ENCODE assay signal across 15 mouse cellular contexts in the genomic region with DNA sequence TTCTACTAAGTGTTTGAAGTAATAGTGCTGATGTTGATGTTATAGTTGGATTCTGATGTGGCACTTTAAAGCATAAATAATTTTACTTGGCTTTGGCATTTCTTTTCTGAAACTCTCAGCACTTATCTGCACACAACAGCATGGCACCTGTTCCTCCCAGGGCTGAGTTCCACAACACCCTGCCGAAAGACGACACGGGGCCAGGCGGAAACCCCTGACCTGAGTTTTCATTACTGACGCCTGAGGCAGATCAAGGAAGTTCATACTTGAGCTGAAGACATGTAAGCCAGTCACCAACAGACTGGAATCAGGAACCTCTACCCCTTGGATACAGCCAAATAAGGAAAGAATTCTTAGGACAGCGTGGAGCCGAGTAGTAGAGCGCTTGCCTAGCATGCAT.
DNase-seq lines count a peak whose midpoint lies in the region; ATAC-seq and TF ChIP-seq lines count a peak whose summit lies in the region.
"Had no signal": no experiment of that assay in that cellular context is flagged by ENCODE, and none has a peak within 500 bp of the region (broad histone marks: within the 10 kb centered on the region; RNA-seq: fewer than 3 reads in every experiment).

No protein-coding gene starts in this region.

- WGBS in kidney, embryonic 15.5 days, result 70% methylated on average over 8 of the region's 8 CpGs
- WGBS in midbrain, embryonic 11.5 days, result 91% methylated on average over 8 of the region's 8 CpGs
- 92% methylated on average over 8 of the region's 8 CpGs for WGBS in midbrain, postnatal 0 days
- WGBS in liver, postnatal 0 days (ENCODE audit: insufficient replicate concordance), result 46% methylated on average over 8 of the region's 8 CpGs
- WGBS in small intestine, adult 2 months, result 80% methylated on average over 8 of the region's 8 CpGs

- TF ChIP-seq POLR2A in small intestine, adult 2 months (IDR thresholded peaks at IDR 0.05; ENCODE audit: low read depth, low read length), result no peak

- ATAC-seq in kidney, embryonic 15.5 days (replicated peaks; ENCODE audit: low FRiP score), result no peak
- ATAC-seq in midbrain, embryonic 11.5 days (ENCODE audit: low FRiP score), result no peak
- no peak for ATAC-seq in midbrain, postnatal 0 days (ENCODE audit: low FRiP score)
- no peak for ATAC-seq in liver, postnatal 0 days

- TF ChIP-seq EP300 in liver, postnatal 0 days (IDR thresholded peaks at IDR 0.05; ENCODE audit: low read depth), result no peak

- no peaks in the 10 kb centered on the region for H3K27me3 ChIP-seq in kidney, embryonic 15.5 days
- H3K27me3 ChIP-seq in midbrain, embryonic 11.5 days (ENCODE audit: control insufficient read depth, insufficient read depth, low read length), result no peaks in the 10 kb centered on the region
- no peaks in the 10 kb centered on the region for H3K27me3 ChIP-seq in midbrain, postnatal 0 days (ENCODE audit: insufficient read depth, low read length)
- no peaks in the 10 kb centered on the region for H3K27me3 ChIP-seq in liver, postnatal 0 days (ENCODE audit: insufficient read depth, low read length)
- no peaks in the 10 kb centered on the region for H3K27me3 ChIP-seq in small intestine, adult 2 months (ENCODE audit: control insufficient read depth, insufficient read depth, low read length)
- H3K27me3 ChIP-seq: heart, embryonic 12.5 days; hindbrain, embryonic 12.5 days; limb, embryonic 12.5 days had no signal

- no peak overlapping the region for H3K9ac ChIP-seq in kidney, embryonic 15.5 days
- no peak overlapping the region for H3K9ac ChIP-seq in midbrain, embryonic 11.5 days (ENCODE audit: low read length)
- no peak overlapping the region for H3K9ac ChIP-seq in midbrain, postnatal 0 days (replicated peaks; ENCODE audit: low read length, poor library complexity, severe bottlenecking)
- no peak overlapping the region for H3K9ac ChIP-seq in liver, postnatal 0 days (replicated peaks)
- H3K9ac ChIP-seq: heart, embryonic 12.5 days; hindbrain, embryonic 12.5 days; limb, embryonic 12.5 days had no signal

- H3K9me3 ChIP-seq in kidney, embryonic 15.5 days (replicated peaks), result no peaks in the 10 kb centered on the region
- H3K9me3 ChIP-seq in midbrain, embryonic 11.5 days (ENCODE audit: control insufficient read depth, low read length), result no peaks in the 10 kb centered on the region
- H3K9me3 ChIP-seq in midbrain, postnatal 0 days (ENCODE audit: low read length), result no peaks in the 10 kb centered on the region
- no peaks in the 10 kb centered on the region for H3K9me3 ChIP-seq in liver, postnatal 0 days (ENCODE audit: low read length)
- H3K9me3 ChIP-seq: heart, embryonic 12.5 days; hindbrain, embryonic 12.5 days; limb, embryonic 12.5 days had no signal

- H3K4me1 ChIP-seq in kidney, embryonic 15.5 days, result 0 out of 2 replicates have a peak, but pooled peaks cover 3% of the 10 kb centered on the region
- no peaks in the 10 kb centered on the region for H3K4me1 ChIP-seq in midbrain, embryonic 11.5 days (ENCODE audit: control insufficient read depth, insufficient read depth, low read length)
- no peaks in the 10 kb centered on the region for H3K4me1 ChIP-seq in midbrain, postnatal 0 days (ENCODE audit: insufficient read depth, low read length)
- peaks cover 19% of the 10 kb centered on the region for H3K4me1 ChIP-seq in liver, postnatal 0 days (ENCODE audit: insufficient read depth)
- no peaks in the 10 kb centered on the region for H3K4me1 ChIP-seq in small intestine, adult 2 months (ENCODE audit: control insufficient read depth, insufficient read depth, insufficient read length, low read length)
- H3K4me1 ChIP-seq: hindbrain, embryonic 12.5 days had no signal

- DNase-seq in kidney, postnatal 36 days, result no peak
- peak; percentile 19 for DNase-seq in midbrain, embryonic 11.5 days (ENCODE audit: low spot score, missing footprints)
- no peak for DNase-seq in midbrain, postnatal 0 days (ENCODE audit: low spot score)
- DNase-seq in liver, postnatal 0 days, result no peak
- DNase-seq in embryo, embryonic 11 days, result no peak
- DNase-seq: adrenal gland, postnatal 36 days; cerebellum, adult 9-10 months; kidney, adult 9 months had no signal

- no peak overlapping the region for H3K4me3 ChIP-seq in kidney, embryonic 15.5 days (replicated peaks)
- no peak overlapping the region for H3K4me3 ChIP-seq in midbrain, embryonic 11.5 days (ENCODE audit: low read depth, low read length)
- no peak overlapping the region for H3K4me3 ChIP-seq in midbrain, postnatal 0 days (ENCODE audit: low read depth, low read length)
- H3K4me3 ChIP-seq in liver, postnatal 0 days (ENCODE audit: low read depth, low read length), result no peak overlapping the region
- H3K4me3 ChIP-seq in small intestine, adult 2 months (ENCODE audit: low read depth, low read length), result no peak overlapping the region
- H3K4me3 ChIP-seq: heart, embryonic 12.5 days; hindbrain, embryonic 12.5 days; left cerebral cortex, adult 2 months; limb, embryonic 12.5 days had no signal

- TF ChIP-seq CTCF in midbrain, postnatal 0 days (IDR thresholded peaks at IDR 0.05), result no peak
- no peak for TF ChIP-seq CTCF in liver, postnatal 0 days (IDR thresholded peaks at IDR 0.05; ENCODE audit: low read depth)
- no peak for TF ChIP-seq CTCF in small intestine, adult 2 months (IDR thresholded peaks at IDR 0.05; ENCODE audit: extremely low read depth, insufficient read length, insufficient replicate concordance, low read depth, low read length)

- no peak overlapping the region for H3K4me2 ChIP-seq in kidney, embryonic 15.5 days
- no peak overlapping the region for H3K4me2 ChIP-seq in midbrain, embryonic 11.5 days
- no peak overlapping the region for H3K4me2 ChIP-seq in midbrain, postnatal 0 days (ENCODE audit: low read depth, low read length, poor library complexity, severe bottlenecking)
- H3K4me2 ChIP-seq in liver, postnatal 0 days (ENCODE audit: low read depth, low read length), result peak overlapping the region; percentile 61; the same call in 1 of the 2 replicates
- H3K4me2 ChIP-seq: heart, embryonic 12.5 days; hindbrain, embryonic 12.5 days; limb, embryonic 12.5 days had no signal

- no peaks in the 10 kb centered on the region for H3K36me3 ChIP-seq in kidney, embryonic 15.5 days
- H3K36me3 ChIP-seq in midbrain, embryonic 11.5 days (ENCODE audit: control insufficient read depth, insufficient read depth, low read length), result no peaks in the 10 kb centered on the region
- no peaks in the 10 kb centered on the region for H3K36me3 ChIP-seq in midbrain, postnatal 0 days (ENCODE audit: insufficient read depth, low read length)
- no peaks in the 10 kb centered on the region for H3K36me3 ChIP-seq in liver, postnatal 0 days (replicated peaks; ENCODE audit: insufficient read depth, low read length)
- no peaks in the 10 kb centered on the region for H3K36me3 ChIP-seq in small intestine, adult 2 months (ENCODE audit: control insufficient read depth, insufficient read depth, low read length)
- H3K36me3 ChIP-seq: heart, embryonic 12.5 days; hindbrain, embryonic 12.5 days; limb, embryonic 12.5 days had no signal

- H3K27ac ChIP-seq in kidney, embryonic 15.5 days, result 0 out of 2 replicates have a peak overlapping the region, but pooled peaks have one; percentile 27
- H3K27ac ChIP-seq in midbrain, embryonic 11.5 days (ENCODE audit: low read depth, low read length), result no peak overlapping the region
- H3K27ac ChIP-seq in midbrain, postnatal 0 days (ENCODE audit: low read depth, low read length), result no peak overlapping the region
- H3K27ac ChIP-seq in liver, postnatal 0 days (ENCODE audit: low read depth), result peak overlapping the region; percentile 31
- H3K27ac ChIP-seq in small intestine, adult 2 months (ENCODE audit: insufficient read depth, low read depth, low read length), result 0 out of 2 replicates have a peak overlapping the region, but pooled peaks have one; percentile 6
- H3K27ac ChIP-seq: hindbrain, embryonic 12.5 days; left cerebral cortex, adult 2 months; limb, embryonic 12.5 days; stomach, postnatal 0 days had no signal

Comparison
In these comparisons a context has a peak if more than half of its experiments do, and no peak if none do; other contexts are left out.
1. H3K27ac ChIP-seq: peak in kidney, embryonic 15.5 days (single experiment), liver, postnatal 0 days (single experiment) and small intestine, adult 2 months (single experiment); none in midbrain, embryonic 11.5 days (single experiment) and midbrain, postnatal 0 days (single experiment).